Mouse (Mus musculus) thymus, adult 2 months (tissue): ENCODE measurements around the gene Eva1a.

Experiments used
- CTCF ChIP-seq: fragments of 200-500 bp; IDR thresholded peaks from 2 replicates; pipeline ENCODE4 v1.5.1; 2012; ENCODE audit warnings: mild to moderate bottlenecking, control low read depth, low read length, moderate library complexity, borderline replicate concordance; ENCODE audit not compliant: control insufficient read depth, poor library complexity, insufficient read depth; ENCODE audit errors: extremely low read depth
- POLR2A ChIP-seq: fragments of 200-500 bp; IDR thresholded peaks from 2 replicates; pipeline ENCODE4 v1.6.1; 2012; ENCODE audit warnings: mild to moderate bottlenecking, low read length, control low read depth, moderate library complexity; ENCODE audit not compliant: control insufficient read depth, poor library complexity, insufficient read depth; ENCODE audit errors: extremely low read depth

- TF ChIP-seq CTCF, result no peak
- no peak for TF ChIP-seq POLR2A
Measured at GRCm38 (mm10) chr6:82088133-82088532, 47.3 kb downstream of the Eva1a start.
